Mouse (Mus musculus) c-Kit-negative CD71-positive TER-119-positive erythroid progenitor cells, embryonic 14.5 days (primary cell): ENCODE measurements around the gene Htr1d.

Source experiments
- DNase-seq: peaks from one replicate; pipeline ENCODE4 v3.0.0-alpha.2; 2013; ENCODE audit warnings: low read depth, low spot score

Gene Htr1d

GRCm38 (mm10) chr4:136452286-136452685 is 29.0 kb downstream of the Htr1d start:
- DNase-seq = no peak

- DNase-seq = no peak
Observed at GRCm38 (mm10) chr4:136452792-136453191, 29.5 kb downstream of the Htr1d start.

- DNase-seq = no peak
Observed at GRCm38 (mm10) chr4:136454850-136455260, 31.5 kb downstream of the Htr1d start.

GRCm38 (mm10) chr4:136456516-136457218 is 33.3 kb downstream of the Htr1d start:
- no peak for DNase-seq

GRCm38 (mm10) chr4:136458276-136458675 is 35.0 kb downstream of the Htr1d start:
- DNase-seq = no peak

- no peak for DNase-seq
Observed at GRCm38 (mm10) chr4:136459210-136459609, 35.9 kb downstream of the Htr1d start.

- no peak for DNase-seq
Observed at GRCm38 (mm10) chr4:136461206-136461605, 37.9 kb downstream of the Htr1d start.

GRCm38 (mm10) chr4:136461761-136462085 is 38.4 kb downstream of the Htr1d start:
- no peak for DNase-seq

- no peak for DNase-seq
Observed at GRCm38 (mm10) chr4:136462086-136462838, 38.9 kb downstream of the Htr1d start, which contains the start of gene 6030445D17Rik. Gene 6030445D17Rik (plus strand): TSS chr4:136462250.

GRCm38 (mm10) chr4:136462839-136463178 is 39.5 kb downstream of the Htr1d start:
- DNase-seq = no peak

- no peak for DNase-seq
Observed at GRCm38 (mm10) chr4:136463436-136463835, 40.1 kb downstream of the Htr1d start.

GRCm38 (mm10) chr4:136466226-136466625 is 42.9 kb downstream of the Htr1d start:
- no peak for DNase-seq

- DNase-seq = no peak
Observed at GRCm38 (mm10) chr4:136468553-136469327, 45.4 kb downstream of the Htr1d start.

GRCm38 (mm10) chr4:136469371-136469903 is 46.1 kb downstream of the Htr1d start, which contains the start of gene Luzp1:
Gene Luzp1 (plus strand): TSS chr4:136469761.
- DNase-seq = peak; percentile 71

GRCm38 (mm10) chr4:136469941-136470346 is 46.6 kb downstream of the Htr1d start:
- no peak for DNase-seq

- no peak for DNase-seq
Observed at GRCm38 (mm10) chr4:136470347-136471071, 47.2 kb downstream of the Htr1d start.

GRCm38 (mm10) chr4:136476692-136477091 is 53.4 kb downstream of the Htr1d start:
- no peak for DNase-seq

- no peak for DNase-seq
Observed at GRCm38 (mm10) chr4:136486549-136486948, 63.2 kb downstream of the Htr1d start.
